ENCODE assay signal across 17 mouse cellular contexts in genomic region chr5:91574211-91574610, GRCm38 (mm10). TPM values are rescaled to one million over a fixed set of nuclear protein-coding genes. Genes with fewer than 3 reads are reported as not detected.
"Had no signal": no experiment of that assay in that cellular context is flagged by ENCODE, and none has a peak within 500 bp of the region (broad histone marks: within the 10 kb centered on the region; RNA-seq: fewer than 3 reads in every experiment).

No protein-coding gene starts in this region.

- DNase-seq: lung, adult 18-20 months; lung, embryonic 14.5 days; lung, postnatal 10 days; lung, postnatal 4 days; right cerebral cortex, adult 18-20 months; right cerebral cortex, postnatal 25 days; right cerebral cortex, postnatal 4 days; spleen, adult 18-20 months; thymus, adult 2 months; thymus, postnatal 14 days; thymus, postnatal 36 days had no signal

- H3K27ac ChIP-seq: liver, embryonic 14.5 days; midbrain, embryonic 13.5 days; midbrain, embryonic 15.5 days; neural tube, embryonic 12.5 days had no signal

- H3K36me3 ChIP-seq: midbrain, embryonic 13.5 days; midbrain, embryonic 15.5 days; neural tube, embryonic 12.5 days had no signal

- H3K9me3 ChIP-seq: midbrain, embryonic 13.5 days; midbrain, embryonic 15.5 days; neural tube, embryonic 12.5 days had no signal

- H3K4me3 ChIP-seq: midbrain, embryonic 13.5 days; midbrain, embryonic 15.5 days; neural tube, embryonic 12.5 days had no signal

- H3K9ac ChIP-seq: liver, embryonic 14.5 days; lung, embryonic 14.5 days; midbrain, embryonic 13.5 days; midbrain, embryonic 15.5 days; neural tube, embryonic 12.5 days had no signal

- H3K27me3 ChIP-seq: midbrain, embryonic 13.5 days; midbrain, embryonic 15.5 days; neural tube, embryonic 12.5 days had no signal

- ATAC-seq: midbrain, embryonic 13.5 days; midbrain, embryonic 15.5 days had no signal

- H3K4me1 ChIP-seq: midbrain, embryonic 13.5 days; midbrain, embryonic 15.5 days; neural tube, embryonic 12.5 days had no signal

- H3K4me2 ChIP-seq: lung, embryonic 14.5 days; midbrain, embryonic 11.5 days; midbrain, embryonic 13.5 days; midbrain, embryonic 15.5 days; neural tube, embryonic 12.5 days had no signal

RNA-seq across cellular contexts. Expression of gene Parm1, which starts 56.8 kb away (rescaled TPM):
- total RNA-seq: neutrophil, adult 5-6 weeks had no signal
